Mouse (Mus musculus) thymus, adult 18-20 months (tissue): Measurements from ENCODE around the gene Pabpc1l.

ENCODE experiments used
- DNase-seq, 2 experiments: peaks; one replicate each; pipeline ENCODE4 v3.0.0; 2022; ENCODE audit warnings: mixed read lengths in 2 of 2

Pabpc1l gene

DNA sequence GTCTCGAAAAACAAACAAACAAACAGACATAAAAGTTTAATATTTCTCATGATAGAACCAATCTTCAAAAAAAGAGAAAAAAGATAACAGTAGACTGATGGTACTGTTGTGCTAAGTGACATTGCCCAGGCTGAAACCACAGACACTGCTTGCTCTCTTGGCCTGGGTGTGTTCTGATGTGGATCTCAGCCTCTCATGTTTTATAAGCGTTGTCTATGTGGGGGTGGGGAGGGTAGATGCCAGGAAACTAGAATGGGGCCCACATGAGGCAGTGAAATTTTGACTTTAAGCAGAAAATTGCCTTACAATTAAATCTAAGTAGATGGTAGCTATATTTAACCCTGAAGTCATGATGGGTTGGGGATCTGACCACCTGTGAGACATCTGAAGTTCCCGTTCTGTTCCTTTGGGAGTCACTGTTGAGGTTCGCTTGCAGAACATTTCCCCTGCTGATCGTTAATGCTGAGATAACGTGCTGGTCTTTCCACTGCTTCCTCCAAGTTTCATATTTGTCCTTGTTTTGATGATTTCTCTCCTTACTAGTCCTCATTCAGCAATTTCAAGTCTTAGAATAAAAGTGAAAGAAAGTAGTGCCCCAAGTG lies 62.3 kb downstream of the Pabpc1l start:
- DNase-seq: no peak

DNA sequence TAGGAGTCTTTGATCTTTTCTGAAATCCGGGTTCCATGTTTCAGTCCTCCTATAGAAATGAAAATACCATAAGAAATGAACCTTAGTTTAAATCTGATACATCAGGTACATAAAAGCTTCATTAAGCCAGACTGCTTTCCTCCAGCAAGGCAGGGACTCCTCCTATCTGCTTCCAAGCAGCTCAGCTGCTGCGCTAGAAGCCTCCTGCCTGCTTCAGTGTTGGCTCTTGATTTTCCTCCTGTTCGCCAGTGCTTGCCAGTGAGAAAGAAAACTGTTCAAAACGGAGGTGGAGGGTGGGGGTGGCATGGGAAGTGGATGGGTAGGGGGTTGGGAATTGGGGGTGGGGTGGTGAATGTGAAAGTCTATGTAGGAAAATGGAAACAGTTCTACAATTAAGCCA lies 64.3 kb downstream of the Pabpc1l start:
- DNase-seq: no peak

- no peak for DNase-seq
Measured at GRCm38 (mm10) chr2:164094152-164094551, 68.9 kb downstream of the Pabpc1l start.

DNA sequence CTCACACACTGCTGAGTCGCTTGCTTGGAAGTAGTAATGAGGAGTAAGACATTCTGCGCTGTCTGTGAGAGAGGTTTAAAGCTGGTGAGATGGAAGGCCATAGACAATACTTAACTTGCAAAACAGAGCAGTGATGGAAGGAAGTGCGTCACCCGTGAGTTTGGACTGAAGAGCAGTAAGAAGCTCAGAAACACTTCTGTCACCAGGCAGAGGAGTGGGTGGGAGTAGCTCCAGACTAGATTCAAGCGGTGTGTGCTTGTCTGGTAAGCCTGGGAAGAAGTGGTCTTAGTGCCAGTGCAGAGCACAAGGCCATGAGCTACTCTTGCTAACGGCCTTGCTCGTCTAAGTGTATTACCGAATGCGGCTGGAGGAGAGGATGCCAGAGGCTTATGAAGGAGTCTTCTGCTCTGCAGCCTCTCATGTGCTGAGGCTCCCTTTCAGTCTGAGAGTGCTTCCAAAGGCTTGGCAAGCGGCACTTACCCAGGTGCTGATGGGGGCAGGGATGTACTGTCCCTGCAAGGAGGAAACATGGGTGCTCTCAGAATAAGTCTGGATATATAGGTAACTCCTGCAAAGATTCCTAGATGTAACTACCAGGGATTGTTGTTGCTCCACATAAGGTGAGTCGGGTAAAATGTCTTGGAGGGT lies 73.5 kb downstream of the Pabpc1l start:
- DNase-seq: no peak
